Mouse (Mus musculus) testis, adult 2 months (tissue): ENCODE measurements at regions not wholly inside any gene's neighbourhood (a gene's known extent, or its start where the extent isn't known, plus 50 kb on each side); places are given as distances from the start of the nearest gene placed in this dataset.

ENCODE experiments used
- H3K27ac ChIP-seq: fragments of 200-500 bp; 2 replicates; pipeline ENCODE4 v1.5.1; 2012; ENCODE audit warnings: low read depth, low read length; ENCODE audit not compliant: control insufficient read depth, insufficient read depth
- H3K27me3 ChIP-seq: fragments of 200-500 bp; 2 replicates; pipeline ENCODE4 v1.6.1; 2012; ENCODE audit warnings: mild to moderate bottlenecking, low read length, moderate library complexity; ENCODE audit not compliant: control insufficient read depth, insufficient read depth
- H3K36me3 ChIP-seq: fragments of 200-500 bp; 2 replicates; pipeline ENCODE4 v1.6.1; 2012; ENCODE audit warnings: mild to moderate bottlenecking, low read length; ENCODE audit not compliant: control insufficient read depth, insufficient read depth
- H3K4me1 ChIP-seq: fragments of 200-500 bp; 2 replicates; pipeline ENCODE4 v1.6.1; 2012; ENCODE audit warnings: low read length; ENCODE audit not compliant: control insufficient read depth, insufficient read depth
- H3K4me3 ChIP-seq: fragments of 200-500 bp; 2 replicates; pipeline ENCODE4 v1.5.1; 2012; ENCODE audit warnings: low read depth, mild to moderate bottlenecking, low read length, moderate library complexity, mixed read lengths; ENCODE audit not compliant: control insufficient read depth
- CTCF ChIP-seq: fragments of 200-500 bp; IDR thresholded peaks from 2 replicates; pipeline ENCODE4 v1.5.1; 2012; ENCODE audit warnings: low read depth, mild to moderate bottlenecking, inconsistent platforms, low read length, moderate library complexity; ENCODE audit not compliant: control insufficient read depth, insufficient read depth, insufficient replicate concordance
- POLR2A ChIP-seq: fragments of 200-500 bp; IDR thresholded peaks from 2 replicates; pipeline ENCODE4 v1.6.1; 2012; ENCODE audit warnings: low read depth, mild to moderate bottlenecking, inconsistent platforms, low read length, moderate library complexity; ENCODE audit not compliant: control insufficient read depth

DNA sequence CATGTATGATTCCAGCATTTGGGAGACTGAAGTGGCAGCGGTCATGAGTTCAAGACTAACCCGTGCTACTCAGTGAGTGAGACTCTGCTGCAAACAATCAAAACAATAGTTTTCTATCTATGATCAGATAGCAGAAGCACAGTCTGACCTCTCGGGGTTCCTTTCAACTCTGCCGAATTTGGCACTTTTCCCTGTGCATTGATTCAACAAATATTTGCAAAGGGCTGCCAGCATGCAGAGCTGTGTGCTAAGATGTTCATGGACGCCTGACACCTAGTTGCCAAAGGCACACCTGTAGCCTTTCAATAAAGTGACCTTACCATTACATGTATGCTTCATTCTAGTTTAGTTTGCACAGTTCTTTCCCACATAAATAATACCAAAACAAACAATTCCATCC is 118.7 kb upstream of the Tsc22d2 start:
- Histone ChIP-seq H3K27me3 (no peaks in the 10 kb centered on the region), H3K4me1 (no peaks in the 10 kb centered on the region), H3K36me3 (no peaks in the 10 kb centered on the region), H3K27ac (no peak overlapping the region), H3K4me3 (no peak overlapping the region)
- TF ChIP-seq CTCF, result no peak
- no peak for TF ChIP-seq POLR2A

DNA sequence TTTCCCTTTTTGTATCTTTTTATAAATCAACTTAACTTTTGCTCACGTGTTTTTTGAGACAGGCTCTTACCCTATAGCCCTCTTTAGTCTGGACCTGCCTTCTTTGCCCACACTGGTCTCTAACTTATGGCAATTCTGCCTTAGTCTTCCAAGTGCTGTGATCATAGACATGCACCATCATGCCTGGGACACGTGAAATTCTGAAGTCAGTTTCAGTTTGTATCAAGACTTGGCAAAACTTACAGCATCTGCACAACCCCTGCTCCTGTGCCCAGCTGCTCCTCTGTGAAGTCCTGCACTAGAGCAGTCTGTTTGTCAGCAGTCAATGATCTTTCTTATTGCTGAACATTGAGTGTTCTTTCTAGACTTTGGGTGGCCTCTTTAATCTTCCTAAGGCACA is 114.3 kb upstream of the Tsc22d2 start:
- Histone ChIP-seq H3K27me3 (no peaks in the 10 kb centered on the region), H3K4me3 (no peak overlapping the region), H3K27ac (no peak overlapping the region), H3K36me3 (no peaks in the 10 kb centered on the region), H3K4me1 (no peaks in the 10 kb centered on the region)
- TF ChIP-seq CTCF, result no peak
- TF ChIP-seq POLR2A, result no peak

DNA sequence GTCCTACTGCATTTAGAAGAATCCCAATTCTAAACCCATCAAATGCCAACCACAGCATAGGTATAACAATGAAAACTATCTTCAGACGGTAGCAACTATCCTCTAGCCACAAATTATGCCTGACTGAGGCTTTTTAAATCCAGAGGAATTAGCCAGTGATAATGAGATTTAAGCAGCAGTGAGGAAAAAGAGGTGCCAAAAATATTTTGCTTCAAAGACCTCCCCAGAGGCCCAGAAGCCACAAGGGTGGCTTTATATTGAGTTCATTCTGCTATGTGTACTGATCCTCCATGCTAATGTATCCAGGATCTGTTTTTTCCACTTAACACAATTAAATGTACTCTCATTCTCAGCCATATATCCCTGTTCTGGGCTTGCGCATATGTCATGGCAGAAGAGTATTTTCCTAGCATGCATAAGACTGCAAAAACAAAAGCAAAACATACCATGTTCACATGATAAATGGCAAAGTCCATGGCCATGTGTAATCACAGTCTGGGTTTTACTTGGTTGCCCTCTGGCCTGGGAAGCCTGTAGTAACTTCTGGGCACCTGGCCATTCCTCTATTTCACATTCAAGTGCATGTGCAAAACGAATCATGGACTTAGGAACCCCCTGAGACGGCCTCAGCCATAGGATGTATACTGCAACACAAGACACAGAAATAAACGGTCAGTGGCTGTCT is 113.6 kb upstream of the Tsc22d2 start:
- H3K4me3 ChIP-seq, result no peak overlapping the region
- no peak for TF ChIP-seq CTCF
- no peak for TF ChIP-seq POLR2A
- H3K27ac ChIP-seq, result no peak overlapping the region
- H3K4me1 ChIP-seq, result no peaks in the 10 kb centered on the region
- H3K36me3 ChIP-seq, result no peaks in the 10 kb centered on the region
- no peaks in the 10 kb centered on the region for H3K27me3 ChIP-seq

- Histone ChIP-seq H3K4me3 (no peak overlapping the region), H3K27me3 (no peaks in the 10 kb centered on the region), H3K27ac (no peak overlapping the region), H3K36me3 (no peaks in the 10 kb centered on the region), H3K4me1 (no peaks in the 10 kb centered on the region)
- TF ChIP-seq CTCF (no peak), POLR2A (no peak)
Measured at GRCm38 (mm10) chr3:58302322-58302721, 112.2 kb upstream of the Tsc22d2 start.

DNA sequence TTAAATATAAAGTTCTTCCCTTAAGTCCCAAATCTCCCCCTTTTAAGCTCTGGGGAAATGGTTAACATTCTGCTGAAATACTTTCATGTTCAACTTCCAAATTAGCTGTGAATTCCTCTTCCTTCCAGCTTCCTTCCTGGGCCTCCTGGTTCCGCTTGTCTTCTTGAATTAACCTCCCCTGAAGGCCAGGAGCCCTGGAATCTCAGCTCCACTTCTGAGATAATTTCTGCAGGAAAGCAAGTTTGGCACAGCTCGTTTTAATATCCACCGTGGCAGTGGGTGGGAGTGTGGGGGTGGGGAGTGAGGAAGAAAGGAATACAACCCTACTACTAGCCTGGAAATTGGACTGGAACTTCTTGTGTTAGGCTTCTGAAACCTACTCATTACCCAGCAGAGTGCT is 110.8 kb upstream of the Tsc22d2 start:
- TF ChIP-seq POLR2A (no peak), CTCF (no peak)

DNA sequence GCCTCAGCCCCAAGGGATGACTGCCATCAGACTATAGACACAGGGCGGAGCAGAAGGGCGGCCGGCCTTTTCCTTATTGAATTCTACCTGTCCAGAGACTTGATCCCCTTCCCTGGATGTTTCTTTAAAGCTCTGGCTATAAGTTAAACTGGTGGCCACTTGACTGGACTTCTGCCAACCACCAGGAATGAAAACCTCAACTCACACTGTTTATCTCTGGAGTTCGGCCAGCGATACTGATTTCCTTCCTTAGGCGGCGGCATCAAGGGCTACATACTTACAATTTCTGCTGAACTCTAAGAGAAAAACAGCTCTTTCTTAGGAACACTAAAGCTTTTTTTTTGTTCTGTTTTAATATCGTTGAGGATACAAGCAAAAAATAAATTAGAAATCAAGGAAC is 104.9 kb upstream of the Tsc22d2 start:
- H3K27ac ChIP-seq, result no peak overlapping the region
- H3K36me3 ChIP-seq, result no peaks in the 10 kb centered on the region
- no peak for TF ChIP-seq CTCF
- no peaks in the 10 kb centered on the region for H3K27me3 ChIP-seq
- no peak overlapping the region for H3K4me3 ChIP-seq
- H3K4me1 ChIP-seq, result no peaks in the 10 kb centered on the region

More for the DNA sequence above, 110.8 kb upstream of the Tsc22d2 start:
- H3K27me3 ChIP-seq, result no peaks in the 10 kb centered on the region
- H3K4me1 ChIP-seq, result no peaks in the 10 kb centered on the region
- H3K4me3 ChIP-seq, result no peak overlapping the region
- no peaks in the 10 kb centered on the region for H3K36me3 ChIP-seq
- H3K27ac ChIP-seq, result no peak overlapping the region

DNA sequence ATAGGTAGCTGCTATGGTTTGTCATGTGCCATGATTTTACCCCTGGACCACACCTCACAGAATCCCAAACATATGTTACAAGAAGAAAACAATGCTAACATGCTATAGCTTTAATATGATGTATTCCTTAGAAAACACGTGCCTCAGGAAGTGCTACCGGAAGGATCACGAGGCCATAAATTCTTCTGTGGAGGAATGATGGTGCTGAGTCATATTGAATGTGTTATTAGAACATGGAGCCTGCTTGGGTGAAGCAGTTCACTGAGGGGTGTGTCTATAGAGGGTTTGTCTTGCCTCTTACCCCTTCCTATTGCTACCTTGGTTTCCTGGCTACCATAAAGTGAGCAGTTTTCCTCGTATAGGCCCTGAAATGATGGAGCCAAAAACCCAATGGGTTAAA is 104.1 kb upstream of the Tsc22d2 start:
- Histone ChIP-seq H3K4me3 (no peak overlapping the region), H3K36me3 (no peaks in the 10 kb centered on the region), H3K4me1 (no peaks in the 10 kb centered on the region), H3K27ac (no peak overlapping the region), H3K27me3 (no peaks in the 10 kb centered on the region)
- no peak for TF ChIP-seq POLR2A
- TF ChIP-seq CTCF, result no peak

GRCm38 (mm10) chr3:58311104-58311685 is 103.3 kb upstream of the Tsc22d2 start:
- no peaks in the 10 kb centered on the region for H3K4me1 ChIP-seq
- TF ChIP-seq POLR2A (no peak), CTCF (no peak)
- no peaks in the 10 kb centered on the region for H3K36me3 ChIP-seq
- no peak overlapping the region for H3K4me3 ChIP-seq
- no peak overlapping the region for H3K27ac ChIP-seq
- no peaks in the 10 kb centered on the region for H3K27me3 ChIP-seq
